Mouse (Mus musculus): Measurements from ENCODE around the gene Gm4924.
A peak's percentile ranks its signal among the peaks of the same experiment; 100 is the strongest.

Gene Gm4924

GRCm38 (mm10) chr10:82354083-82355010 is at the start of gene Gm4924:
TSS of gene Gm4924 (plus strand) at chr10:82354255.
- DNase-seq (ENCODE audit: low spot score in 2 of 2) = peak; percentile 84 to 90

- no peak for DNase-seq (ENCODE audit: low spot score in 2 of 2)
Observed at GRCm38 (mm10) chr10:82316482-82316881, 37.6 kb upstream of the Gm4924 start, which contains the start of gene 4932415D10Rik. TSS of gene 4932415D10Rik (minus strand) at chr10:82316582.

GRCm38 (mm10) chr10:82320134-82320533 is 33.9 kb upstream of the Gm4924 start:
- DNase-seq (ENCODE audit: low spot score in 2 of 2) = no peak

DNA sequence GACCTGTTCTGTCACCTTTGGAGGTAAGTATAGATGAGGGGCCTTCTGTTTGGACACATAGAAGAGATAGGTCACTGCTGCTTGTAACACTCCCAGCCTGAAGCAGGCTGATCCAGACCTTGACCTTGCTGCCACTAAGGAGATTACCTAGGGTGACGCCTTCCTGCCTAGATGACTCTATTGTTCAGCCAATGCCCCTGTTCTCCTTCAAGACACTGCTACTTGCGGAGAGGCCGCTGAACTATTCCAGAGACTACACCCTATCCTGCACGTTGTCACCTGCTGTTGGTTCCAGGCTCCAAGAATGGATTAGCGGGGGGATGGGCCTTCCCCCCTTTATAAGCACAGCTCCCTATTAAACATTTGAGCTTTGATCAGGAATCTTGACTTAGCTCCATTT is 24.2 kb upstream of the Gm4924 start:
- DNase-seq (ENCODE audit: low spot score in 2 of 2) = no peak

- no peak for DNase-seq (ENCODE audit: low spot score in 2 of 2)
Observed at GRCm38 (mm10) chr10:82355401-82355800, 1.3 kb downstream of the Gm4924 start.

- DNase-seq (ENCODE audit: low spot score in 2 of 2) = no peak
Observed at GRCm38 (mm10) chr10:82361911-82362310, 7.9 kb downstream of the Gm4924 start.

GRCm38 (mm10) chr10:82382992-82383391 is 28.9 kb downstream of the Gm4924 start:
- DNase-seq (ENCODE audit: low spot score in 2 of 2) = no peak

GRCm38 (mm10) chr10:82409511-82409910 is 55.5 kb downstream of the Gm4924 start:
- no peak for DNase-seq (ENCODE audit: low spot score in 2 of 2)

- no peak for DNase-seq (ENCODE audit: low spot score in 2 of 2)
Observed at GRCm38 (mm10) chr10:82423631-82424030, 69.6 kb downstream of the Gm4924 start.
